Mouse (Mus musculus): ENCODE data around the gene Kank1. TPM values are rescaled to one million over a fixed set of nuclear protein-coding genes. Genes with fewer than 3 reads are reported as not detected.

Gene Kank1
- polyA plus RNA-seq, 1 experiment from 2014 or later, result 13.5 TPM

DNA sequence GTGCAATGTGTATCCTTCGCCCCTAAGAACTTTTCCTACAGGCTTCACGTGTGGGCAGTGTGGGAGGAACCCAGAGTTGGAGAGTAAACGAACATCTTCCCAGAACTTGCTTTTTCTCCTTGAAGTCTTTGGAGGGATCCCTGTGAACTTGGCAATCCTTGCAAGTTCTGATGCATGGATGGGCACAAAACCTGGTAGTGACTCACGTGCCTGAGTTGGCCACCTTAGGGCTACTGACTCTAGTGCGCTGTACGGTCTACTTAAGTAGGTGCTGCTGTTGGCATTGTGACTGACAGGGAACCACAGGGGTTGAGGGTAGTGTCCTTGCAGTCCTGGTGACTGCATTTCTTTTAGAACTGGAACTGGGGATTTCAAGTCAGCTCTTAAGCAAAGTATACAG lies 21.5 kb downstream of the Kank1 start:
- Histone ChIP-seq H3K9me3 (no peaks in the 10 kb centered on the region), H3K4me2 (replicated peaks) (no peak overlapping the region), H3K36me3 (no peaks in the 10 kb centered on the region), H3K27ac (no peak overlapping the region), H3K27me3 (replicated peaks) (no peaks in the 10 kb centered on the region), H3K4me1 (no peaks in the 10 kb centered on the region), H3K4me3 (no peak overlapping the region), H3K9ac (no peak overlapping the region)
- ATAC-seq (ENCODE audit: low FRiP score, low read depth), result no peak
- 87% methylated on average over 6 of the region's 6 CpGs for WGBS

DNA sequence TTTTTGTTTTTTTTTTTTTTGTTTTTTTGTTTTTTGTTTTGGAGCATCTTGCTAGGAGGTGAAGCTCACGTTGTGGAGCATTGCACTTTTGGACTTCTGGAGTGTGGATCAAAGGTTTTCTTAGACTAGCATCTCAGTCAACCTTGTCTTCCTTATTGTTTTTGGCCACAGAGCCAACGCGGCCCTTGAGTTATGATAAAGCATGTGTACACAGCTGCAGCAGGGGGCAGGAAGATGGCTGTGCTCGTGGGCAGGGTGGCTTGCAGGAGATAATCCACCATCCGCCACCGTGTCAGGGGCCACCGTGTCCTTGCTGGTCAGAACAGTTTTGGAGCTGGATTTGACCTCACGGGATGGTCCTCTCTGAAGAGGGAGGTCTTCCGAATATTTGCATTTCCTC lies 29.4 kb downstream of the Kank1 start:
- no peak for ATAC-seq (ENCODE audit: low FRiP score, low read depth)
- H3K4me3 ChIP-seq, result no peak overlapping the region
- H3K36me3 ChIP-seq, result no peaks in the 10 kb centered on the region
- H3K27ac ChIP-seq, result no peak overlapping the region
- H3K4me1 ChIP-seq, result no peaks in the 10 kb centered on the region
- WGBS, result 62% methylated on average over 9 of the region's 9 CpGs
- no peaks in the 10 kb centered on the region for H3K27me3 ChIP-seq (replicated peaks)
- no peak overlapping the region for H3K4me2 ChIP-seq (replicated peaks)
- no peak overlapping the region for H3K9ac ChIP-seq
- peaks cover 3% of the 10 kb centered on the region; the same call in 1 of the 2 replicates for H3K9me3 ChIP-seq

DNA sequence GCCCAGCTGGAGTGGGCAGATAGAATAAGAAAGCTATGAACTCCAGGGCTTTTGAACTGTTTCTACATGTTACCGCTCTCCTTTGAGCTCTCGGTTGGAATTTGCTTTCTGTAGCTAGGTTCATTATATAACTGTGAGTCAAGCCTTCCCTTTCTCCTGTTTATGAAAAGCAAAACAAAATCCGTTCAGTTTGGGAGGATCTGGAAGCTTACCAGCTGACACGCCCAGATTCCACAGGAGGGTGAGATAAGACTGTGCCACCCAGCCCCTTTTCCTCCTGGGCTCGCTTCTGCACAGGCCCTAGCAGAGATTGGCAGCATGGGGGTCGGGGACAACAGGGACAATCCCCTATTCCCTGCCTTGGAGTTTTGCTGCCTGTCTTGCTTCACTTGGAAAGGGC lies 30.5 kb downstream of the Kank1 start:
- Histone ChIP-seq H3K4me3 (no peak overlapping the region), H3K27me3 (replicated peaks) (no peaks in the 10 kb centered on the region), H3K4me2 (replicated peaks) (no peak overlapping the region), H3K4me1 (no peaks in the 10 kb centered on the region), H3K9ac (no peak overlapping the region), H3K36me3 (no peaks in the 10 kb centered on the region), H3K9me3 (peaks cover 3% of the 10 kb centered on the region; the same call in 1 of the 2 replicates), H3K27ac (no peak overlapping the region)
- WGBS, result 59% methylated on average over 6 of the region's 6 CpGs
- no peak for ATAC-seq (ENCODE audit: low FRiP score, low read depth)

DNA sequence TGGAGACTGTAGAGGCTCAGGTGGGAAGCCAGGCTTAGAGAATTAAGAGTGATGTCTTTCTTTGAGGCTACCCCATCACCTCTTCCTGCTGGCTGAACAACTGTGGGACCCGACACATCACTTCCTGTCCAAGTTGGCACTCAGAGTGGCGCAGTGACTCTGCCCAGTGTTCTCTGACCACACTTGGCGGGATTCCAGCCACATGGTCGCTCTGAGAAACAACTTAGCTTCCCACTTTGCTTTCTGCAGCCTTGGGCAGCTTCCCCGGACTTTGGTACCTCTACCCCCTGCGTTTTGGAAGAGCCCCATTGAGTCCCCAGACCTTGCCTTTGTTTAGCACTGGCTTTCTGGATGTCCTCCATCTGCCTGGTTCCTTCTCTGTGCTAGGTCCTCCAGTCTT lies 31.8 kb downstream of the Kank1 start:
- Histone ChIP-seq H3K4me2 (replicated peaks) (no peak overlapping the region), H3K9ac (no peak overlapping the region), H3K9me3 (peaks cover 3% of the 10 kb centered on the region; the same call in 1 of the 2 replicates), H3K27me3 (replicated peaks) (no peaks in the 10 kb centered on the region), H3K4me3 (no peak overlapping the region), H3K27ac (no peak overlapping the region), H3K4me1 (no peaks in the 10 kb centered on the region), H3K36me3 (no peaks in the 10 kb centered on the region)
- WGBS, result 93% methylated on average over 6 of the region's 6 CpGs
- no peak for ATAC-seq (ENCODE audit: low FRiP score, low read depth)

DNA sequence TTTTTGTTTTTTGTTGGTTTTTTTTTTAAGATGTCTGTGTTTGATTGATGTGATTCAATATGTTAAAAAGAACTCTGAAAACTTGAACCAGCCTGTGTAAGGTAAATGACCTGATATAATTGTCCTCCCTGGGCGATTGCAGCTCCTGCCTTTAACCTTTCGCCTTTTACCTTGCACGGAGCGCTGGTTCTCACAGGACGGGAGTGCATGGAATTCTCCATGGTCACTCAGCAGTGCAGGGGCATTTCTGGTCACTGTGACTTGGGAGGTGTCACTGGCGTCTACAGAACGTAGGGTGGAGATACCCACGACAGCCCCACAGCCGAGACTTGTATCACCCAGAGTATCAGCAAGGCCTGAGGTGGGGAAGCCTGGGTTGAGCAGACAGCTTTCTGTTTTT lies 34.8 kb downstream of the Kank1 start:
- no peak overlapping the region for H3K27ac ChIP-seq
- no peak overlapping the region for H3K9ac ChIP-seq
- no peak overlapping the region for H3K4me3 ChIP-seq
- H3K4me1 ChIP-seq, result no peaks in the 10 kb centered on the region
- H3K27me3 ChIP-seq (replicated peaks), result no peaks in the 10 kb centered on the region
- WGBS, result 62% methylated on average over 9 of the region's 9 CpGs
- peaks cover 3% of the 10 kb centered on the region; the same call in 1 of the 2 replicates for H3K9me3 ChIP-seq
- no peak for ATAC-seq (ENCODE audit: low FRiP score, low read depth)
- no peak overlapping the region for H3K4me2 ChIP-seq (replicated peaks)
- no peaks in the 10 kb centered on the region for H3K36me3 ChIP-seq

DNA sequence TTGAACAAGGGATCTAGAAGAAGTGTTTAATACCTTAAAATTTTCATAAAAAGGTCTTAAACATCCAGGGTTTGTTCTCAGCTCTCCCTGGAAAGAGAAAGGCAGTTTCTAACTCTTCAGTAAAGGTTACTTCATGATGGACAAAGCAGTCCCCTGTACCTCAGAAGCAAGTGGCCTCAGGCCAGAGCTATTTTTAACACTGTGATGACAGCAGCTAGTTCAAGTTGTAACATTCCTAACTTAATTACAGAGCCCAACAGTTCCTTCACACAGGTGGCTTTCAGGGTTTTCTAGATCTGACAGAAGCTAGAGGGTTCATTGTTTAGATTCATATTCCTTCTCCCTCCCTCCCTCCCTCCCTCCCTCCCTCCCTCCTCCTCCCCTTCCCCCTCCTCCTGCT lies 36.4 kb downstream of the Kank1 start:
- ATAC-seq (ENCODE audit: low FRiP score, low read depth), result no peak
- H3K4me3 ChIP-seq, result no peak overlapping the region

DNA sequence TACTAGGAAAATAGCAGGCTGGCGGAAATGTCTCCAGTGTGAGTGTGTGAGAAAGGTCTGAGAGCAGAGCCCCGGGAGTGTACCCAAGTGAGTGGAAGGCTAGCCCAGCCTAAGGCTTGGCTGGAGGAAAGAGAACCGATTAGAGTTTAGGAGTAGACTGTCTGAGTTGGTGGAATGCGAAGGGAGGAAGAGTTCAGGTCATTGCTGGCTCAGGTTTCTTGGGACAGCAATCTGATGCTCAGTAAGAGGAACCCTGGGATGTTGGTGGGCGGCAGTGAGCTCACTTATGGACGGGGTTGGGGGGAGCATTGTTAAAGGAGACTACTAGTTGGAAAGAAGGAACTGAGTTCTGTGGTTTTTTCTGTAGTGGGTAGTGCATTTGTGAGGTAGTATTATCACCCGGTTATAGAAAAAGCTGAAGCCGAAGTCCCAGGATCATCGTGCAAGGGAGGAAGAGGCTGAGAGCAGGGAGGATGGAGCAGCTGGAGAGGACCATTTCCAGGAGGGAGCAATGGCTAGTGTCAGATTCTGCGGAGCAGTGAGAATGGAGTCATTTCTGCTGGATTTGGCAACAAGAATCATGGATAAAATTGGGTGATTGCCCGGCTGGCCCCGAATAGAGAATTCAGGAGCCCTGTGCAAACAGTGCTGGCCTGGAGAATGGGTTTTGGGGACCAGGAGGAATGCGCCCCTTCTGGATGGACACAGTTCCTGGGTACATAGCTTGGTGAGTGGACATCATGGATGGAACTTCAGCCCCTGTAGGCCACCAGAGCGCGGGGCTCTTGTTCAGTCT lies 40.0 kb downstream of the Kank1 start:
- H3K4me2 ChIP-seq (replicated peaks), result no peak overlapping the region
- no peaks in the 10 kb centered on the region for H3K36me3 ChIP-seq
- no peak for ATAC-seq (ENCODE audit: low FRiP score, low read depth)
- H3K4me1 ChIP-seq, result no peaks in the 10 kb centered on the region
- no peak overlapping the region for H3K27ac ChIP-seq
- no peaks in the 10 kb centered on the region for H3K27me3 ChIP-seq (replicated peaks)
- H3K9ac ChIP-seq, result no peak overlapping the region
- H3K4me3 ChIP-seq, result no peak overlapping the region
- WGBS, result 91% methylated on average over 15 of the region's 15 CpGs
- H3K9me3 ChIP-seq, result no peaks in the 10 kb centered on the region

More for the DNA sequence above, 36.4 kb downstream of the Kank1 start:
- H3K27ac ChIP-seq, result no peak overlapping the region
- no peaks in the 10 kb centered on the region for H3K36me3 ChIP-seq
- no peaks in the 10 kb centered on the region for H3K27me3 ChIP-seq (replicated peaks)
- H3K9ac ChIP-seq, result no peak overlapping the region
- H3K9me3 ChIP-seq, result peaks cover 3% of the 10 kb centered on the region; the same call in 1 of the 2 replicates
- H3K4me2 ChIP-seq (replicated peaks), result no peak overlapping the region
- no peaks in the 10 kb centered on the region for H3K4me1 ChIP-seq

DNA sequence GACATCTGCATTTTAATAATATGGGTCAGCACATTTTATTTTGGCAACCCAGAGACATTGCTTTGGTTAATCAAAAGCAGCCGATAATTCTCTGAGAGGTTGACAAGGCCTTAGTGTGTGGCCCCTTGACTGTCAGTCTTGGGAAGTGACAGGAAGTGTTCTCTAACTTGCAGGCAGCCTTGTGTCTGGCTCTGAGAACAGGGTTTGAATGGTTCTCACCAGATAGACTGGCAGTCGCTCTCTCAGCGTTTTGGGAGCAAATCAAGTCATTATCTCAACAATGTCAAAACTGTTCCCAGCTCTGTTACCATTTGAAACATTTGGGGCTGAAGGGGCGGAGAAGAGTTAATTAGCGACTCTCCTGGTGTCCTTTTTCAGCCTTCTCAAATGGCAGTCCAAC lies 41.0 kb downstream of the Kank1 start:
- WGBS, result 47% methylated on average over 5 of the region's 5 CpGs

DNA sequence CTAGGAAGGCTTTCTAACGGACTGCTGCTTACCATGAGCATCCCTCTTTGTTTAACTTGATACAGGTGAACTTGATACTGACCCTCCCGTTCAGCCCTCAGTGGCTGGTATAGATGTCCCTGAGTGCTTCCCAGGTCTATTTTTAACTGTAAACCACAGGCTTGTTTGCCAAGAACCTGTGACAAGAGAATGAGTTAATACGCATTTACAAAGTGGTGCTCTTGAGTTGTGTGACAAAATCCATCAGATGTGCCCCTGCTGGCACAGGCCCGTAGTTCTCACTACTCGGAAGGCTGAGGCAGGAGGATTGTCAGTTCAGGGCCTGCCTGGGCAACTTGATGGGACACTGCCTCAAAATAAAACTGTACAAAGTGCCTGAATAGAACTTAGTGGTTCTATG lies 42.8 kb downstream of the Kank1 start:
- Histone ChIP-seq H3K4me1 (no peaks in the 10 kb centered on the region), H3K9me3 (no peaks in the 10 kb centered on the region), H3K4me3 (no peak overlapping the region), H3K27ac (no peak overlapping the region), H3K36me3 (no peaks in the 10 kb centered on the region), H3K9ac (no peak overlapping the region), H3K4me2 (replicated peaks) (no peak overlapping the region), H3K27me3 (replicated peaks) (no peaks in the 10 kb centered on the region)
- WGBS, result 92% methylated on average over 5 of the region's 5 CpGs
- no peak for ATAC-seq (ENCODE audit: low FRiP score, low read depth)

More for the DNA sequence above, 41.0 kb downstream of the Kank1 start:
- Histone ChIP-seq H3K4me1 (no peaks in the 10 kb centered on the region), H3K4me3 (no peak overlapping the region), H3K4me2 (replicated peaks) (no peak overlapping the region), H3K27ac (no peak overlapping the region), H3K27me3 (replicated peaks) (no peaks in the 10 kb centered on the region), H3K36me3 (no peaks in the 10 kb centered on the region), H3K9ac (no peak overlapping the region), H3K9me3 (no peaks in the 10 kb centered on the region)
- no peak for ATAC-seq (ENCODE audit: low FRiP score, low read depth)

DNA sequence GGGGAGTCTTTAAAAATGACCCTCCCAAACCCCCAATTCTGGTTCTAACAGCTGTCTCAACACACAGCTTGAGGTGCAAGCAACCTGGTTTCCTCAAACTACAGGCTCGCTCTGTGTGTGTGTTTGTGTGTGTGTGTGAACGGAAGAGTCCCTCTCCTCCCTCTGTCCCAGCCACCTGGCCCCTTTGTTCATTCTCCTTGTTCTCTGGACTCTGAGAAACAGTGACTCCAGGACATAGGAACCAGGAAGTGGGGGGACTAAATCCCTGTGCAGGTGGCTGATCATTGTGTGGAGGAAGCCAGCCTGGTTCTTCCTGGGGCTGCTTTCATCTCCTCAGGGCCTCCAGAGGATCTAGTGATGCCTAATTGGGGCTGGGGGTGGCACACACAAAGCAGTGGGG lies 46.9 kb downstream of the Kank1 start:
- ATAC-seq (ENCODE audit: low FRiP score, low read depth), result no peak
- Histone ChIP-seq H3K27ac (no peak overlapping the region), H3K4me3 (no peak overlapping the region), H3K4me2 (replicated peaks) (no peak overlapping the region), H3K9ac (no peak overlapping the region), H3K36me3 (no peaks in the 10 kb centered on the region), H3K4me1 (peaks cover 11% of the 10 kb centered on the region; the same call in 1 of the 2 replicates), H3K27me3 (replicated peaks) (no peaks in the 10 kb centered on the region), H3K9me3 (no peaks in the 10 kb centered on the region)
- WGBS, result 91% methylated on average over 2 of the region's 2 CpGs

DNA sequence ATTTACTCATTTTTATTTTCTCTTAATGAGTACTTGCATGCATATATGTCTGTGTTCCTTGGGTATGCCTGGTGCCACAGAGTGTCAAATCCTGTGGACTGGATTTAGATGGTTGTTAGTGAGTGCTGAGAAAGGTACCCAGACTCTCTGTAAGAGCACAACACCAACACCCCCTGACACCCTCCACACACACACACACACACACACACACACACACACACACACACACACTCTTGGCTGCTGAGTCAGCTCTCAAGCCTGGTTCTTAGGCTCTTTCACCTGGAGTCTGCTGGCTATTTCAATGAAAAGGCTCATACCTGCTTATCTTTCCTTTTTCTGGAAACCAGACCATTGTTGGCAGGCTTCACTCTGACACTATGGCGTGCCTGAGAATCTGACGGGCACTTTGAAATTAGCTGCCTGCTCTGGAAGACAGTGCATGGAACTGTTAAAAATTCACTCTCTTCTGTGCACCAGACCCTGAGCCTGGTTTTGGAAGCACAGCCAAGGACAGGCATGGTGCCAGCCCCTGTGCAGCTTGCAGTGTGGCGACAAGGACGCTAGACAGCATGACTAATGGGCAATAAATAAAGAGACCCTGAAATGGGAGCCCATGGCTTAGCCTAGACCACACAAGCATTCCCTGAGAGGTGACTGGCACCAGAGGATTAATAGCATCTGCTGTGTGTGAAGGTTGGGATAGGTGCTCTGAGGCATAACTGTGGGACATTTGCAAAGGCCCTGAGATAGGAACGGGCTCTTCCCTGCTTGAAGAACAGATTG lies 49.2 kb downstream of the Kank1 start:
- H3K4me2 ChIP-seq (replicated peaks), result no peak overlapping the region
- no peaks in the 10 kb centered on the region for H3K27me3 ChIP-seq (replicated peaks)
- 31% methylated on average over 5 of the region's 5 CpGs for WGBS
- no peak overlapping the region for H3K4me3 ChIP-seq
- no peak overlapping the region for H3K9ac ChIP-seq
- no peaks in the 10 kb centered on the region for H3K36me3 ChIP-seq
- peak; percentile 93 for ATAC-seq (ENCODE audit: low FRiP score, low read depth)
- no peaks in the 10 kb centered on the region for H3K9me3 ChIP-seq
- H3K4me1 ChIP-seq, result peaks cover 11% of the 10 kb centered on the region; the same call in 1 of the 2 replicates
- no peak overlapping the region for H3K27ac ChIP-seq

DNA sequence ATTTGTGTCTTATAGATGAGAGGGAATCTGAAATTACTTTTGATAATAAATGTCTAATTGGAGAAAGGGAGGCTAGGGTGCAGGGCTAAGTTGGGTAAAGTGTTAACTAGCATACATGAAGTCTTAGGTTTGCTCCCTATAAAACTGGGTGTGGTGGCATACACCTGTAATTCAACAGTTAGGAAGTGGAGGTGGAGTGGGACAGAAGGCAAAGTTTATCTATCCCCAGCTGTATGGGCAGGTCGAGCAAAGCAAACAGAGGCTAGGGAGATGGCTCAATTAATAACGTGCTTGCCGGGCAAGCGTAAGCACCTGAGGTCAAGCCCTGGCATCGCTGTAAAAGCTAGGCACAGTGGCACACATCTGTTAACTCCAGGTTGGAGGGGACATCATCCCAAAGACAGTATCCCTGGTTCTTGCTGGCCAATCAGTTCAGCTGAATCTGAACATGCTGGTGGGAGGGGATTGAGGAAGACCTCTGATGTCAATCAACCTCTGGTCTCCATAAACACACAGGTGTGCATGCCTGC lies 54.3 kb downstream of the Kank1 start:
- WGBS, result 91% methylated on average over 5 of the region's 5 CpGs
- H3K36me3 ChIP-seq, result no peaks in the 10 kb centered on the region
- no peak for ATAC-seq (ENCODE audit: low FRiP score, low read depth)

More for the DNA sequence above, 54.3 kb downstream of the Kank1 start:
- Histone ChIP-seq H3K4me2 (replicated peaks) (no peak overlapping the region), H3K27ac (no peak overlapping the region), H3K9me3 (no peaks in the 10 kb centered on the region), H3K9ac (no peak overlapping the region), H3K4me1 (peaks cover 5% of the 10 kb centered on the region; the same call in 1 of the 2 replicates), H3K4me3 (no peak overlapping the region), H3K27me3 (replicated peaks) (no peaks in the 10 kb centered on the region)

All from neural tube, embryonic 12.5 days (tissue).